Mouse (Mus musculus) layer of hippocampus, adult 18-20 months (tissue): ENCODE data around the gene Lamb3. TPM values are rescaled to one million over a fixed set of nuclear protein-coding genes. Genes with fewer than 3 reads are reported as not detected.

ENCODE experiments used
- DNase-seq, 2 experiments: peaks; one replicate each; pipeline ENCODE4 v3.0.0; 2022; ENCODE audit warnings: low spot score in 2 of 2
- total RNA-seq, 2 experiments: library from RNA; stranded (reverse); gene quantifications; 2 replicates each; pipeline ENCODE4 v1.2.3; 2021

The Lamb3 gene
- total RNA-seq, 2 experiments from 2014 or later = 0.81 to 0.89 TPM

DNA sequence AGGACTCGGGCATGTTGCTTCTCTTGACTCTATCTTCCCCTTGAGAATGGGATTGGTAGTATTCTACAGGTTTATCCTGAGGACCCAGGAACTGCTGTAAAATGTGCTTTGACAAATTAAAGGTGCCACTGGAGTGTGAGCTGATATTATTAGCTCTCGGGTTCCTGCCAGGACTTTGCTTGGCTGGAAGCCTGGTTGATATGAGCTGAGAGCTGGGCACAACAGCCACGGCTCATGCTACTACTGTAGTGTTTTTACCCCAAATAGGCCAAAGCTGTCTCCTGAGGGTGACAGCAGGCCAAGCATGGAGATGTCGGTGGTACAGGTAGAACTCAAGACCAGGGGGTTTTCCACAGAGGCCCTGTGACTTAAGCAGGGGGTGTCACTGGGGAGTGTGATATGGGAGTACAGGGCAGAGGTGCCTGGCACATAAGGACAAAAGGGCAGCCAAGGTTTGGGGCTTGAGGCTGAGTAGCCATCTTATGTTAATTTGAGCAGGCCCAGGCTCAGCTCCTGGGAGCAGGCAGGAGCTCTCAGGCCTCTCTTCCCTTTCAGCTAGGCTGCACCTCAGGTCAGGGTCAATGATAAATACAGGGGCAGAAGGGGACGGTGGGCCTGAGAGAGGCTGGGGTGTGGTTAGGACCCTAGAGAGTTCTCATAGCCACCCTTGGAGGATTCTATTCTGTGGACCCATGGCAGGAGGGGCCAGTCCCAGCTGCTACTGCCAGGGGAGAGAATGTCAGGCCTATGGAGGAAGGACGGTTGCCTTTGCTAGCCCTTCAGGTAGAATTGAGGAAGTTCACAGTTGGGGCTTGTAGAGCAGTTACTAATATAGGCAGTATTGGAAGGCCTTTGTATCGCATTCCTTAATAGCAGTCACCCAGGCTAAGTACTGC, 128.9 kb downstream of the Lamb3 start:
- peak; percentile 55 to 59 for DNase-seq

GRCm38 (mm10) chr1:193337018-193337321, 129.5 kb downstream of the Lamb3 start:
- no peak for DNase-seq

- DNase-seq = no peak
These were observed 130.3 kb downstream of the Lamb3 start for GRCm38 (mm10) chr1:193337787-193338310.

GRCm38 (mm10) chr1:193338363-193338995, 131.0 kb downstream of the Lamb3 start:
- no peak for DNase-seq

- DNase-seq = no peak
These were observed 134.9 kb downstream of the Lamb3 start for GRCm38 (mm10) chr1:193342198-193342946.

- DNase-seq = no peak
These were observed 136.4 kb downstream of the Lamb3 start for GRCm38 (mm10) chr1:193343853-193344252.

GRCm38 (mm10) chr1:193344976-193345375, 137.5 kb downstream of the Lamb3 start:
- DNase-seq = no peak

GRCm38 (mm10) chr1:193346908-193347307, 139.4 kb downstream of the Lamb3 start:
- no peak for DNase-seq

DNA sequence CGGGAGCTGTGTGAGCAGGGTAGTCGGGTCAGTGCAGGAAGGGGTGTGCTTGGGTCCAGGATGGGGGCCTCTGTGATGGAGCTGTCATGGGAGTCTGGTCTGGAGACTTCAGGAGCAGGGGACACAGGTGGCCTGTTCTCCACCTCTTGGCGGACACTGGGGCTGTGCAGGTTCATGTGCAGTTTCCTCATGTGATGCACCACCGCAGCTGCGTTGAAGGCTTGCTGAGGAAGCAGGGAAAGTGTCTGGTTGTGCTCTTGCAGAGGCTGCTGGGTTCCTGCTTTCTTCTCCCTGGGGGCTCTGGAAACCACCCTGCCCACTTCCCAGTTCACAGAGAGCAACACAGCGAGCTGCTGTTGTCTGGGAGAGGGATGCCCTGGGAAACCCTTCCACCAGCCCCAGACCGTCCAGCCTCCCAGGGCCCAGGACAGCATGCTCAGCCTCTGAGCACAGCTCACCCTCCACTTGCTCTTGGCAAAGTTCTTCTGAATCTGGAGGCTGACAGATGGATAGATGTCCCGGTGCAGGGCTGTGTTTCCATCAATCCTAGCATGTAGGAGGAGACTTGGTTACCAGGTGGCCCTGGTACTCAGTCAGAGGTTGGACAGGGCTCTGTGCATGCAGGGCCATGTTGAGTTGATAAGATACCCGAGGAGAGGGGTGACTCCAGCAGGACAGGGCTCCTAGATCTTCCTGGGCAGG, 140.9 kb downstream of the Lamb3 start:
- DNase-seq = no peak

DNA sequence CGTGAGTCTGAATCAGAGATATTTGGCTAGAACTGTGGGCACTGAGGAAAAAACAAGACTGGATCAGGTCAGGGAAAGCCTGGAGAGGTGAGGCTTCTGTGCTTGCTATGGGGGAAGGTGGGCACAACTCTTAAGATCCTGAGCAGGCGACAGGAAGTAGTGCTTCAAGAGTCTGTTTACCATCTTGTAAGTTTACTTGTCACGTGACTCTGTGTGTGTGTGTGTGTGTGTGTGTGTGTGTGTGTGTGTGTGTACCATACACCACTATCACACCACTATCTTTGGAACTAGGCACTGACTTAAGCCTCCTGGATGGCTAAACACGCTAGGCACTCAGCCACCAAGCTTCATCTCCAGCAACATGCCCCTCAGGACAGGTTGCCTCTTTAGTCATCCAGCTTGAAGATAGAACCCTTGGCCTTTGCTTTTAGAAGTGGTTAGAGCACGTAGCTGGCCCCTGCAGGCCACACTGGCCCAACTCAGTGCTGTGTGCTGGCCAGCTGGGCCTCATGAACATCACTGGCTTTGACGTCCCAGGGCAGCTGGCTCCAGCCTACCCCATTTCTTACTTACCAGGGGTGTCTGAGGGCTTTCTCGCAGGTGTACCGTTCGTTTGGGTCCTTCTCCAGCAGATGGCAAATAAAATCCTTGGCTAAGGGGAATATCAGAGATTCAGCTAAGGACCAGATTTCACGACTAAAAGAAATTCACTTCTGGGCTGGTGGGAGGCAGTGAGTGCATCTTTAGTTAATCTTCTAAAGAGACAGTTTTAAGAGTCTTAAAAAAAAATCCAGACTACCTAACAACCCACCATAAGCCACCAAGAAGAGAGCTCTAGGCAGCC, 142.4 kb downstream of the Lamb3 start:
- no peak for DNase-seq

GRCm38 (mm10) chr1:193350546-193350801, 143.0 kb downstream of the Lamb3 start:
- peak in 1 of 2 experiments; percentile 65 for DNase-seq

DNA sequence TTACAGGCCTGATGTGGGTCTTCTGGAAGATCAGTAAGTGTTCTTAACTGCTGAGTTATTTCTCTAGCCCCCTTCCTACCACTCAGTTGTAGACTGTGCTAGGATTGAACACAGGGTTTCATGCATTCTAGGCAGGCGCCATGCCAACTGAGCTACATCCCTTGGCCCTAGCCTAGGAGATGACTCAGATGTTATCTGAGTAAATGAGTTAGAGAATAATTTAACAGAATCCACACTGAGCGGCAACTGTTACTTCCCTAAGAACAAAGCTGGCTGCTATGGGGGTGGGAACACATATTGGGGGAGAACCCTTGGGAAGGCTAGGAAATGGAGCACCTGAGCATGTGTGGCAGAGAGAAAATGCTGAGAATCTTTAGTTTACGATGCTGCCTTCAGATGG, 144.1 kb downstream of the Lamb3 start:
- DNase-seq = peak; percentile 69 to 85

- DNase-seq = no peak
These were observed 151.7 kb downstream of the Lamb3 start for GRCm38 (mm10) chr1:193359199-193359598.

GRCm38 (mm10) chr1:193361181-193361580, 153.7 kb downstream of the Lamb3 start:
- DNase-seq = no peak

DNA sequence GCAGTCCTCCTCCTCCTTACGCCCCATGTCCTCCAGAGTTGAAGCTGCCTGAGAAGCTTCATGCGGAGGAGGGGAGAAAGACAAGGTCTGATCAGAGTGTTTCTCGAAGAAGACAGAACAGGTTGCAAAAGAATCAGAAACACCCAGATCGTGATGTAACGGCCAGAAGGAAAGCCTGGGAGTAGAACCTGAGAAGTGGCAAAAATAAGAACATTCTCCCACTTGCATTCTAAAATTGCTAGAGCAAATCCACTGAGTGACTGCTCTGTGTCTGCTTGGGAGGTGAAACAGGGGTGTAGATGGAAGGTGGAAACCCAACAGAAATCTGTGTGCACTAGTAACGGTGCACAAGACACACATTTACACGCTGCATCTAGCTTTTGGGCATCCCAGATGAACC, 154.6 kb downstream of the Lamb3 start:
- DNase-seq = no peak

GRCm38 (mm10) chr1:193363801-193364231, 156.3 kb downstream of the Lamb3 start:
- peak in 1 of 2 experiments; percentile 75 for DNase-seq

- peak; percentile 70 to 78 for DNase-seq
These were observed 160.6 kb downstream of the Lamb3 start for GRCm38 (mm10) chr1:193368055-193368454.

DNA sequence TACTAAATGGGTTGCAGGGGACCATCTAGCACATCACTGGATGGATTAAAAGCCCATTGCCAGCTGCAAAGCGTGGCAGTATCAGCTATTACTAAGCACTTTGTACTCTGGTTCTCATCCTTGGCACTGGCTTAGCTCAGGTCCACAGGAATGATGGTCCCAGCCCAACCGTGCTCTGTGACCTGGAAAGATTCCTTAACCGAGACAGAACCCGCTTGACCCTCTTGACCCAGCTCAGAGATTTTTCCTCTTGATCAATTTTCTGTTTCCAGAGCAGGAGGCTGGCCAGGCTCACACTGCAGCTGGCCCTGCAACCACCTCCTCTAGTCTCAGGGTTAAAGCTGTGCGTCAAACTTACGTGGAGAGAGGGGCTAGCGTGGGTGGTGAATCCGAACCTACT, 161.6 kb downstream of the Lamb3 start:
- DNase-seq = no peak

GRCm38 (mm10) chr1:193370096-193370495, 162.6 kb downstream of the Lamb3 start, which contains the start of gene Camk1g:
TSS of gene Camk1g (minus strand) at chr1:193370298.
- DNase-seq = peak in 1 of 2 experiments; percentile 44

DNA sequence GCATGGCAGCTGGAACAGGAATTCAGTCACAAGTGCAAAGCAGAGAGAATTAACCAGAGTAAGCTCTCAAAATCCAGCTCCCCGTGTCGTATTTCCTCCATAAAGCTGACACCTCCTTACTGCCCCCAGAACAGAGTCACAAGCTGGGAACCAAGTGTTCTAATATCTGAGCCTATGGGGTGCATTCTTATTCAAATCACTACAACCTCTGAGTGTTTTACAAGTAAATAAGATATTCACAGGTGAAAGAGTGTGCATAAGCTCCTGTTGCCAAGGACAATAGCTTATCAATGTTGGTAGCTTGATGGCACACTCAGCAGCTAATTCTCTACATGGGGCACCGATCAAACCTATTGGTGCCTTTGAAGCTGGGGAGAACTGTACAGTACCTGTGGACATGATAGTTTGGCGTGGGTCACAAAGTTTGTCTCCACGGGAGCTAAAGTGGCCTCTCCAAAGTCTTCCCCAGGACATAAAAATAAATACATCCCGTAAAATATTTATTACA, 166.5 kb downstream of the Lamb3 start:
- no peak for DNase-seq
